Mouse (Mus musculus) urinary bladder, postnatal 10 days (tissue): ENCODE data around the gene Dnajc17.
A peak's percentile ranks its signal among the peaks of the same experiment; 100 is the strongest.

Experiments
- DNase-seq: peaks from one replicate; pipeline ENCODE4 v3.0.0; 2022; ENCODE audit warnings: low spot score

The Dnajc17 gene

DNA sequence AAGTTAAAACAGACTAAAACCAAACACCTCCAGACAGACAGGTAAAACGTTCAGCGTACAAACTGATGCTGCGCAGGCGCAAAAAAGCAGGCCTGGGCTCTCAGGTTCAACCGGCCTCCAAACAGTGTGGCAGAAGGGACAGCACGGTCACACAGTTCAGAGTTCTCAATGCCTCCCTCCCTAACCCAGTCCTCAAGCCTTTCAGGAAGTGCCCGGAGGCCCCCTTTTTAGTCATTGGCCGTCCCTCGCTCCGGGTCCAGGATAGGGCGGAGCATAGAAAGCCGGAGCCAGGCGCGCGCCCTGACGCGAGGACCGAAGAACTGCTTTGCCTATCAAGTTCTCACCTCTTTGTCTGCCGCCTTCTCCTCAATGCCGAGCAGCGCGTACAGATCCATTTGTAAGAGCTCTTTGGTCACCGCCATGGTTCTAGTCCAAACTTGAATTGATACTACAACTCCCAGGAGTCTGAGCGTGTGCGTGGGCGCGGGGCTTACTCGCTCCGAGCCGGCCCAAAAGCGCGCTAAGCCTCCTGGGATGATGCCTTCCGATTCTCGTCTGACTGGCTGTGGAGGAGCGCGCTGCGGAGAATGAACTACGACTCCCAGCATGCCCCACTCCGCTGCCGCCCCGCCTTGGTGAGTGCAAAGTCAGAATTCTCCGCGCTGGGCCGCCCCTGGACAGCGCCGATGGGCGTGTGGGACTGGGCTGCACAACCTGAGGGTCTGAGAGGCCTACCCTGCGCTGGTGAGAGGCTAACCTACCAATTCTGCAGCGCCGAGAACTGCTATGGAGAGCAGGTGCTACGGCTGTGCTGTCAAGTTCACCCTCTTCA lies at the start of gene Dnajc17, which contains the start of gene Zfyve19:
Gene Dnajc17 (minus strand): TSS at position 452 of the 832 bp plus-strand sequence.
Gene Zfyve19 (plus strand): TSS at position 274 of the 832 bp plus-strand sequence.
- peak; percentile 85 for DNase-seq

GRCm38 (mm10) chr2:119254976-119255375 lies 46.4 kb upstream of the Dnajc17 start:
- no peak for DNase-seq

GRCm38 (mm10) chr2:119250826-119251478 lies 42.4 kb upstream of the Dnajc17 start:
- DNase-seq, result peak; percentile 75

DNA sequence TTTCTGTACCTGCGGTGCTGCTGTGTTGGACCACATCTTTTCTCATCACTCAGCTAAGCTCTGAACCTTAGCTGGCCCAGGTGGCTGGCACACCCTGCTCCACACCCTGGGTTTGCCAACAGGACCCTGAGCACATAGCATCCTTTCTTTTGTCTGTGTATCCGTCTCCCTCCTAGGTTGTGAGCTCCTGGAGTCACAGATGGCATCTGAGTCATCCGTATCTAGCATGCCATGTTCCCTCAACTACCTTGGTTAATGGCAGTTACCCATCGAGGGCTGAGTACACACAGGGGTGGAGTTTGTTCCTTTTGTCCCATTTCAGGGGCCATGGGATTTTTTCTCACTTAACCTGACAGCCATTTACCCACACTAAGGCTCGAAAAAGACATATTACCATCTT lies 41.8 kb upstream of the Dnajc17 start:
- DNase-seq, result no peak

DNA sequence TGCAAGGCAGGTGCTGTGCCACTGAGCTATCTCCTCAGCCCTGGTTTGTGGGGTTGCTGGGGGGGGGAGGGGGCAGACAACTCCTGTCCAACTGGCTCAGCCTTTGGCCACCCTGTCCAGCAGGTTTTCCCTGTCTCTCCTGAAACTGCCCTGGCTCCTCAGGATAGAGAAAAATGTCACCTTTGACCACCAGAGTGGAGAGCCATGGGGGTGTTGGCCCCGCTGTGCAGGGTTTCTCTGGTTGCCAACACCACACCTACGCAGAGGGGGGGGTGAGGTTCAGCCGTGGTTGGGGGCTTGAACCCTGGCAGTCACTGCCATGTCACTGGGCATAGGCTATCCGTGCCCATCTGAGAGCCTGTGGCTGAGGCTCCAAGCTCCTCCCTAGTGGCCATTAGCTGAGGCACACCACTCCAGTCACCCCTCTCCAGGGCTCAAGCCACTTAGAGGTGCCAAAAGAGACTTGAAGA lies 41.0 kb upstream of the Dnajc17 start:
- no peak for DNase-seq

DNA sequence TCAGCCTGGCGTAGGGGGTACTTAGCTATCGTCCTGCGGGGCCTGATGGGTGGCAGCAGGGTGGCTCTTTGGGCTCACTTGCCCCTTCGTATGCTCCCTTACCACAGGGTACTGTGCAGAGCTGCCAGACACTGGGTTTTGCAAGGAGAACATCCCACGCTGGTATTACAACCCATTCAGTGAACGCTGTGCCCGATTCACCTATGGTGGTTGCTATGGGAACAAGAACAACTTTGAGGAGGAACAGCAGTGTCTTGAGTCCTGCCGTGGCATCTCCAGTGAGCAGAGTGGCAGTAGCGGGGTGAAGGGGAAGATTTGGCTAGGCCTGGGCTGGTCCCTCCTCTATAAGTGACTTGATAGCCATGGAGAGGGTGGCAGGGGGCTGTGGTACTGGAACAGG lies 39.3 kb upstream of the Dnajc17 start:
- no peak for DNase-seq

GRCm38 (mm10) chr2:119245246-119245645 lies 36.7 kb upstream of the Dnajc17 start:
- DNase-seq, result no peak

GRCm38 (mm10) chr2:119242548-119242947 lies 34.0 kb upstream of the Dnajc17 start:
- DNase-seq, result no peak

GRCm38 (mm10) chr2:119240819-119241186 lies 32.2 kb upstream of the Dnajc17 start:
- no peak for DNase-seq

DNA sequence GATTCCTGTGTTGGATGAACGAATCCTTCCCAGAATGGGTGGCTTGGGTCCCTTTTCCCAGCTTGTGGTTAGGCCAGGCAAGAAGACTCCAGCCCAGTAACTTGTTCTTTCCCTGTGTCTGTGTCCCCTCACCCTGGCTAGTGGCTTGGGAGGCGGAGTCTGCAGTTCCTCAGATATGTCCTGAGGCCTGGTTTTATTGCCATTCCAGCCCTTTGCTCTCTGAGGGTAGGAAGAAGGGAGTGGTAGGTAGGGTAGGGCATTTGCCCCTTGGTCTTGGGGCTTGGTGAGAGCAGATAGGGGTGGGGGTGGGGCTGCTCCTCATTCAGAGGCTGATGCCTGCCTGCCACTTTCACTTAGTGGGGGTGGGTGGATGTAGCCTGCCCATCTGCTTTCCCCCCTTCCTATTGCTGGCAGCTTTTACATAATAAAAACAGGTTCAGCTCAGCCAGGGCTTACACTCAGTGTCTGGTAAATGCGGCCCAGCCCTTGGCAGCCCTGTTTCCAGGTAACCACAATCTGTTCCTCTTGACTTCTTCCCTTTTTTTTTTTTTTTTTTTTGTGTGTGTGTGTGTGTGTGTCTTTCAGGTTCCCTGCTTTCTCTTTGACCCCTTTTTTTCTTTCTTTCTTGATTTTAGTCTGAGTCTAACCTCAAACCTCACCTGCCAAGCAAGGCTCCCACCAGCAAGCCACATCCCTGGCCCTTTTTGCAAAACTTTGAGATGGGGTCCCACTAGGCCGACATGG lies 31.7 kb upstream of the Dnajc17 start:
- no peak for DNase-seq

DNA sequence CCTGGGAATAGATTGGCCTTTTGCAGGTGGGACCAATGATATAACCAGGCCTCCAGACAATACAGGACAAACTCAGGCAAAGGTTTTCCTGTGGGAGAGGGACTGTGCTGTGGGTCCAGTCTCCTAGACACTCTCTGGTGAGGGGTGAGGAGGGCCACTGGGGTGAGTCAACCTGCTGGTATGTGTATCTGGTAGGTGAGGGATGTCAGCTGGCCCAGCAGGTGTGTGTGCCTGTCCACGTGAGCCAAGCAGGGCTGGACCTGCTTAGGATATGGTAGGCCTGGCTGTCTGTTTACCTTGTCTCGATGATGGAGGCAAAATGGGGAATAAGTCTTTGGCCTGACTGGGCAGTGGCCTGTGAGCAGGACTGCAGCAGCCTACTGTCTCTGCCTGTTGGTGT lies 30.1 kb upstream of the Dnajc17 start:
- no peak for DNase-seq

DNA sequence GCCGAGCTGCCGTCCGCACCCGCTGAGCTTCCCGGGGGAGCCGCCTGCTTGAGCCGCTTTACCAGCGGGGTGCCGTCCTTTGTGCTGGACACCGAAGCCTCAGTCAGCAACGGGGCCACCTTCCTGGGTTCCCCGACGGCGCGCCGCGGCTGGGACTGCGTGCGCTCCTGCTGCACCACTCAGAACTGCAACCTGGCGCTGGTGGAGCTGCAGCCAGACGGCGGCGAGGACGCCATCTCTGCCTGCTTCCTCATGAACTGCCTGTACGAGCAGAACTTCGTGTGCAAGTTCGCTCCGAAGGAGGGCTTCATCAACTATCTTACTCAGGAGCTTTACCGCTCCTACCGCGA lies 29.3 kb upstream of the Dnajc17 start:
- no peak for DNase-seq

DNA sequence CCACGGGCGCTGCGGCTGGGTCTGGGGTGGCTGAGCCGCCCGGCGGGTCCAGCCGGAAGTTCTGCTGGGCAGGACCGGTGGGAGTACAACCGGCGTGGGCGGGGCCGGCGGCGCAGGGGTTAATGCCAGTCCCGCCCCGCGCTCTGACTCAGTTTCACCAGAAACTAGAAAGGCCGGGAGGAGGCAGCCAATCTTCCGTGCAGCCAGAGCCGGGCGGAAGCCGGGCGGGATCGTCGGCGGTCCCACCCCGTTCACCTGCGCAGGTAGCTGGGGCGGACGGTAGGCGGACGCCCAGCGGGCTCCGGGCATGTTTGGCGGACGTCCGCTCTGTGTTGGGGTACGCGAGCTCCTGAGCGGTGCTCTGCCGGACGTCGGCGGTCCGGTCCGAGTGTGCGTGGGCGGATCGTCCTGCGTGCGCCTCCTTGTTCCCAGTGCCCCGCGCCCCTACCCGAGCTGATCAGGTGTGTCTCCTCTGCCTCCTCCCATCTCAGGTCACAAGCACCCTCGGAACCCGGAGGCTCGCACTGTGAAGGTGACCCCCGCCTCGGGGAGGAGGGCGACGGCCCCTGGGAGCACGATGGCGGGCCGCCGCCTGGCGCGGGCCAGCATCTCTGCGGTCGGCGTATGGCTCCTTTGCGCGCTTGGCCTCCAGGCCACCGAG lies 28.7 kb upstream of the Dnajc17 start, which contains the start of gene Spint1:
Gene Spint1 (plus strand): TSS at position 153 of the 661 bp plus-strand sequence.
- DNase-seq, result no peak

DNA sequence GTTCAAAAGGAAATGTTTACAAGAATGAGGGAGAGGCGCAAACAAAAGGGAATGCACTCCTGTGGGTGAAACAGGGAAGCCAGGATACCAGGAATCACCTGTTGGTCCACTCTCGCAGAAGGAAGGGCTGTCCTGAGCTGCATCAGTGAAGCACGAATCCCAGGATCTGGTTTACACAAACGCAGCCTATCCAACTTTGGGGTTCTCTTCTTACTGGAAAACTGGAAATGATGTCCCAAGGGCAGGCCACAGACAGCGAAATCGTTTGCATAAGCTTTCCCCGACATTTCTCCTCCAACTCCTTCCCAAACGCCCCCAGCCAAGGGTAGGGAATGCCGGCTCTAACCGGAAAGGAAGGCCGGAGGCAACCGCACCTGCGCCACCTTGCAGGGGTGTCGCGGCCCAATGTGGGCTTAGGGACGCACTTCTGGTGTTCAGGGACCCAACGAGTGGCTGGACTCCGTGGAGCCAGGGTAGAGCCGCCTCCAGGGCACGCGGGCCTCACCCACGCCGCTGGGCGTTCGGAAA lies 28.2 kb upstream of the Dnajc17 start:
- DNase-seq, result no peak

- no peak for DNase-seq
These were observed 21.4 kb upstream of the Dnajc17 start, which contains the start of gene Ppp1r14d for GRCm38 (mm10) chr2:119229775-119230704. Gene Ppp1r14d (minus strand): TSS chr2:119229906.

DNA sequence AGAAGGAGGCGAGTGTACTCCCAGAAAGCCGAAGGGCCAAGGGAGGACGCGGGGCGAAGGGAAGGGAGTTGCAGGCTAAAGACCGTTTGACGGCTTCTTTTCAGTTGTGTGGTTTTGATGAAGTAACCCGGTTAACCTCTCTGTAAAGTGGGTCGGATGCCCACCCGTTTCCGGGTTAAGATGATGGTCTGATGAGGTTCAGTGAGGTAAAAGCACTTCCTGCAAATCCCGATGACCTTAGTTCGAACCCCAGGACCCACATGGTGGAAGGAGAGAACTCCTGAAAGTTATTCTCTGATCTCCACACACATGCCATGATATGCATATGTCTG lies 547 bp upstream of the Dnajc17 start:
- DNase-seq, result no peak

- no peak for DNase-seq
These were observed 643 bp downstream of the Dnajc17 start for GRCm38 (mm10) chr2:119207961-119208343.

DNA sequence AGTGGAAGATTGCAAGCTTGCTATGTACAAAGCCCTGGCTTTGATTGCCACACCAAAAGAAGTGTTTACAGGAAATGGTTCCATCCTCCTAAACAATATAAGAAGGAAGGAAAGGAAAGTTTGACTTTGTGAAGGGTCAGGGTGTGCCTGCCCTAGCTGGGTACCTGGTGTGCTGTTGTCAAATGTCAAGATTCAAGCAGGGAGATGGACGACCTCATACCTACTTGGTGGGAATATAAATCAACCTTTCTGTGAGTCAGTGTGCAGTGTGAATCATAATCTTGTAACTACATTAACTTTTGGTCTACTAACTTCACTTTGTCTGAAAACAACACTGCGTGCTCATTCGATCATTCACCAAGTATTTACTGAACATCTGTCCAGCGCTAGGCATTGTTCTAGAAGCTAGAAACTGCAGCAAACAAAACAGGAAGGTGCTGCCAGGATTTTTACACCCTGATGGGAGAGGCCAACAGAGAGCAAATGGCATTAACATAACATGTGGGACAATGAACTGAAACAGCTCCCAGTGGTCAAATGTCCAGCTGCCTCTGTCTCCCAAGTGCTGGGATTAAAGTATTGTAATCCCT lies 4.6 kb downstream of the Dnajc17 start:
- DNase-seq, result no peak

DNA sequence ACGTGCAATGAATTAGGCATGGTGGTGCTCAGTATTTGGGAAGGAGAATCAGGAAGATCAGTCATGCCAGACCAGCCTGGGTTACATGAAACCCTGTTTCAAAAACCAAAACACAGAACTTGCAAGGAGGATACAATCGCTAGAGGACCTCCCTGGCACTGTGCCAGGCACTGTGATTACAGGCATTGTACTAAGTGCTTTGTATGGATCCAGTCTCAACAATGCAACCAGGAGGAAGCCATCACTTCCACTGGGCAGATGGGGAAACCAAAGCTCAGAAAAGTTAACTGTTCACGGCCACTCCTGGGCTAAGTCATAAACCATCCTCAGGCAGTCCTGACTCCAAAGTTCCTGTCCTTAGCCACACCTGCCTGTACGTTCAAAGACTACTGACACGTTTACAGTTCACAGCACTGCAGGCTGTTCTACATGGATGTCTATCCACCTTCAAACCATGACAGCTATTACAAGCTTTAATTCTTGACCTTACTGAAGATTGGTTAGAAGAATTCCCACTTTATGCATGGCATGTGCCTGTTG lies 5.6 kb downstream of the Dnajc17 start:
- DNase-seq, result no peak

GRCm38 (mm10) chr2:119198934-119199333 lies 9.7 kb downstream of the Dnajc17 start:
- no peak for DNase-seq
